Mouse (Mus musculus) natural killer cell, adult 2 months (primary cell): ENCODE results near the gene As3mt.
"Not testable (repeated sequence)": the region's sequence is repeated elsewhere in the genome, so short reads cannot be mapped to it uniquely, and the experiment has no call there.

ENCODE experiments used
- DNase-seq, 2 experiments: peaks; one replicate each; pipeline ENCODE4 v3.0.0; 2022; ENCODE audit warnings: low spot score in 2 of 2

As3mt gene

GRCm38 (mm10) chr19:46752235-46752634 lies 45.0 kb downstream of the As3mt start:
- DNase-seq, result no peak

- peak; percentile 31 to 34 for DNase-seq
Measured at GRCm38 (mm10) chr19:46755066-46755465, 47.8 kb downstream of the As3mt start.

DNA sequence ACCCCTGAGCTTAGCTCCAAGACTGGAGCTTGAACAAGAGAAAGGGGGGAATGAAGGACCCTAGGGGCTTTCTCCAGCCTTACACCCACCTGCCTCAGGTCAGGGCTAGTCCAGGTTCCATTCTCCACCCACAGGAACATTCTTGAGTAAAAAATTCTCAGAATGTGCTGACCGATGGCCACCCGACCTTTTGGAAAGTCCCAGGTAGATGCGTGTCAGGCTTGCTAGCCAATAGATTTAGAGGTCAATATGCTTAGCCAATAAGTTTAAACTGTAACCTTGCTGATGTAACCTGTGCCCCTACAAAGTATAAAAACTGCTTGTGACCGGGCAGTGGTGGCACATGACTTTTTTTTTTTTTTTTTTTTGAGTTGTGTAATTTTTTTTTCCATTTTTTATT lies 49.0 kb downstream of the As3mt start:
- no peak for DNase-seq

DNA sequence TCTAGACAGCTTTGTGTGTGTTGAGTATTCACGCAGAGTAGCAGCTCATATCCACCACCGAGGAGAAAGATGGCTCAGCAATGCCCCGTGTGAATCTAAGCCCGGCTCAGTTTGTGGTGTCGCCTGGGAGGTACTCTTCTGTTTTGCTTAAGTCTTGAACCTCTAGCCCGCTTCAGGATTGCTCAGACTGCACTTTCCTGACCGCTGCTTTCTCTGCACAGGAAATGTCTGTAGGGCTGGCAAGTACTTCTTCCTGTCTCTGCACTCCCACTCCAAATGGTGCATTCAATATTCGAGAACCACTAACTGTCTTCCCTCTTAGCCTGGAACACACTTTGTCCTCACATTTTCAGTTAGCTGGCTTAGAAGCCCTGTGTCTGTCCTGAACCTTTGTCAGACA lies 51.8 kb downstream of the As3mt start:
- DNase-seq, result peak; percentile 20 to 30

- DNase-seq, result not testable (repeated sequence)
Measured at GRCm38 (mm10) chr19:46759909-46760308, 52.7 kb downstream of the As3mt start.

- DNase-seq, result peak; percentile 85 to 90
Measured at GRCm38 (mm10) chr19:46760375-46761160, 53.3 kb downstream of the As3mt start.

- peak; percentile 99 for DNase-seq
Measured at GRCm38 (mm10) chr19:46761247-46761946, 54.1 kb downstream of the As3mt start, which contains the start of gene Cnnm2. Gene Cnnm2, plus strand, starts transcription at chr19:46761596.

DNA sequence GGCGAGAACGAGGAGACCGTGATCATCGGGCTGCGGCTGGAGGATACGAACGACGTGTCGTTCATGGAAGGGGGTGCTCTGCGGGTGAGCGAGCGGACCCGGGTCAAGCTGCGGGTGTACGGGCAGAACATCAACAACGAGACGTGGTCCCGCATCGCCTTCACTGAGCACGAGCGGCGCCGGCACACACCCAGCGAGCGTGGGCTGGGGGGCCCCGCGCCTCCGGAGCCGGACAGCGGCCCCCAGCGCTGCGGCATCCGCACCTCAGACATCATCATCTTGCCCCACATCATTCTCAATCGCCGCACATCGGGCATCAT lies 54.7 kb downstream of the As3mt start:
- DNase-seq, result no peak

GRCm38 (mm10) chr19:46762291-46762991 lies 55.2 kb downstream of the As3mt start:
- peak; percentile 12 to 18 for DNase-seq

GRCm38 (mm10) chr19:46762992-46763342 lies 55.7 kb downstream of the As3mt start:
- no peak for DNase-seq

DNA sequence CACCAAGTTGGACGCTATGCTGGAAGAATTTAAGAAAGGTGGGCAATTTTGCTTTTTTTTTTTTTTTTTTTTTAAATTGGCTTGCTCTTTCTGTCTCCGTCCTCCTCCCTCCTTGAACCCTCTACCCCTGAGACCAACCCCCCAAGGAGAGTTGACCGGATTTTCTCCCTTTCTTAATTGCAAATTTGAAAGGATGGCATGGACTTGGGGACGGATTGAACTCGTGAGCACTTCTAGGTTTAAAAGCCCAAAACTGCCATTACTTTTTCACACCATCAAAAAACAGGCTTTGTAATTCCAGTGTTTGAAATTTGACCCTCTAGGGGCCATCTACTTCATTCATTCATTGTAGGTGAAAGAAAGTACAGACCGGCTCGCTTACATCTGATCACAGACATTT lies 56.1 kb downstream of the As3mt start:
- no peak for DNase-seq

DNA sequence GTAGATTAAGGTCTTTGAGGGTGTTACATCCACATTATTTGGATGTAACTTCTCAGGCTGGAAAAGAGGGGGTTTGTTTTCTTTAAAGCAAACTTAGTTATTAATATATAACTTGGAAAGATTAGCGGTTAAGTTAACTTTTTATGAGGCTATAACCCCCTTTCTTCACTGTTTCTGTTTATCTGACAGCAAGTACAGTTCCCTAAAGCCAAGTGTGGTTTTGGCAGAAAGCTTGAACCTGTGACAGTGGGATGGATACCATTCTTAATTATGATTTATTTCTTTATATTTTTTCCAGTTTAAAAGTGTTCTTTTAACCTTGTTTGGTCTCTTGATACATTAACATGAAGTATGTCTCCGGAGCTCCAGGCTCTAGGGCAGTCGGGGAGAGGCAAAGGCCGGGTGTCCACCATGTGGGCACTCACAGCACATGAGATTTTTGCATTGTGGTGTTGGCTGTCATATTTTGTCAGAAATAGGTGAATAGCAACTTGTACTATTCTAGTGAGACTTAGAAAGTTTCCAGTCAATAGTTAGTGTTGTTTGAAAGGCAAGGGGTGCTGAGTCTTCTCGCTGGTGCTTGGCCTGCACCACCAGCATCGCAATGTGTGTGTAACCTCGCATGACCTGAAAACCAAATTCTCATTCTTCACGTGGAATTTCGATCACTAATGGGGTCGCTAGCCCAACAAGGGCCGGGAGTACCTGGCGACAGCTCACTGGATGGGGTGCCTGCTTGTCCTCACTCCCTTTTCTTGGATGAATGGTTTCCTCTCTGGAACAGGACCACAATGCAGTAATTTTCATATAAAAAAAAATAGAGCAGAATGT lies 56.9 kb downstream of the As3mt start:
- no peak for DNase-seq

- DNase-seq, result no peak
Measured at GRCm38 (mm10) chr19:46764763-46765117, 57.5 kb downstream of the As3mt start.

DNA sequence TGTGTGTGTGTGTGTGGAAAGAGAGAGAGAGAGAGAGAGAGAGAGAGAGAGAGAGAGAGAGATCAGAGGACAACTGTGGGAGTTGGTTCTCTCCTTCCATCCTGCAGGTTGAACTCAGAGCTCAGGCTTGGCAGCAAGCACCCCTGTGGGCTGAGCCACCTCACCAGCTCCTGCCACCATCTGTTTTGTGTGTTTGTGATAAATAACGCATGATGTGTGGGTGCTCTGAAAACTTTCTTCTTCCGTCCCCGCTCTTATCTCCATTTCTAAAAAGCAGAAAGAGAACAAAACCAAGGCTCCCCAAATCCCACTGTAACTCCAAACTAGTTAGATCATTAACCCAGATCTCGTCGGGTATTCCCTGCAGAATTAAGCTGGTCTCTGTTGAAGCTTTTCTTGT lies 58.9 kb downstream of the As3mt start:
- DNase-seq, result no peak

- DNase-seq, result no peak
Measured at GRCm38 (mm10) chr19:46769759-46770158, 62.5 kb downstream of the As3mt start.

GRCm38 (mm10) chr19:46771801-46772200 lies 64.5 kb downstream of the As3mt start:
- no peak for DNase-seq

GRCm38 (mm10) chr19:46776391-46776790 lies 69.1 kb downstream of the As3mt start:
- DNase-seq, result no peak

DNA sequence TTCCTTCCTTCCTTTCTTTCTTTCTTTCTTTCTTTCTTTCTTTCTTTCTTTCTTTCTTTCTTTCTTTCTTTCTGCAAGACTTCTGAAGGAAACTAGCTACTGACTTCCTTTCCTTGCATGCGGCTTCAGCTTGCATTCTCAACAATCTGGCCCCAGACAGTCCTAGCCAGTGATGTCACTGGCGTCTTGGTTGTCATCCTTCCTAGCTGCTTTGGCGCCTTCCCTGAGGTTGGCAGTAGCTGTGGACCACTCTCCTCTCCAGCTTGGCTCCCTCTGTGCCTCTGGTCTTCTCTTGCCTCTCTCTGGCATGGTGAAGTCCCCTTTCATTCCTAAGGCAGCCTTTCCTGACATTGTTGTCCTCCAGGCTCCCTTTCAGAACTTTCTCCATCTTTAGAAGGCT lies 69.6 kb downstream of the As3mt start:
- no peak for DNase-seq

- no peak for DNase-seq
Measured at GRCm38 (mm10) chr19:46777928-46778680, 70.8 kb downstream of the As3mt start.

- not testable (repeated sequence) for DNase-seq
Measured at GRCm38 (mm10) chr19:46779130-46779529, 71.9 kb downstream of the As3mt start.

- no peak for DNase-seq
Measured at GRCm38 (mm10) chr19:46784038-46784437, 76.8 kb downstream of the As3mt start.
